Mouse (Mus musculus) cerebellum, adult 2 months (tissue): Measurements from ENCODE around the gene Ccdc183. TPM values are rescaled to one million over a fixed set of nuclear protein-coding genes. Genes with fewer than 3 reads are reported as not detected.

Experiments used
- DNase-seq, 2 experiments: peaks; one replicate each; pipeline ENCODE4 v3.0.0; 2021
- H3K27ac ChIP-seq: fragments of 200-500 bp; 2 replicates; pipeline ENCODE4 v1.5.1; 2012; ENCODE audit warnings: low read length, control low read depth, inconsistent platforms; ENCODE audit not compliant: insufficient read depth
- H3K27me3 ChIP-seq: fragments of 200-500 bp; 2 replicates; pipeline ENCODE4 v1.6.1; 2012; ENCODE audit warnings: inconsistent platforms, mild to moderate bottlenecking, low read length, moderate library complexity; ENCODE audit not compliant: control insufficient read depth, insufficient read depth
- H3K4me1 ChIP-seq: fragments of 200-500 bp; 2 replicates; pipeline ENCODE4 v1.6.1; 2011; ENCODE audit warnings: low read length; ENCODE audit not compliant: control insufficient read depth, insufficient read depth
- H3K4me3 ChIP-seq: fragments of 200-500 bp; replicated peaks from 2 replicates; pipeline ENCODE3; 2011; ENCODE audit warnings: mild to moderate bottlenecking, low read depth, low read length, control low read depth; ENCODE audit not compliant: insufficient read depth
- CTCF ChIP-seq: fragments of 200-500 bp; IDR thresholded peaks from 2 replicates; pipeline ENCODE4 v1.5.1; 2011; ENCODE audit warnings: low read depth, mild to moderate bottlenecking, control low read depth, low read length, moderate library complexity, borderline replicate concordance; ENCODE audit not compliant: insufficient read depth
- POLR2A ChIP-seq: fragments of 200-500 bp; IDR thresholded peaks from 2 replicates; pipeline ENCODE4 v1.6.1; 2011; ENCODE audit warnings: low read length, control low read depth, borderline replicate concordance; ENCODE audit not compliant: insufficient read depth
- WGBS: fragments of 180-500 bp; shearing (Covaris S2); methylation state at CpG from one replicate; pipeline ENCODE4 v1.1.7; 2018; 5-methylcytosine and 5-hydroxymethylcytosine counted together
- polyA plus RNA-seq: library from polyadenylated mRNA; depleted of rRNA; stranded (reverse); fragments of >200 nt; gene quantifications from 2 replicates; pipeline ENCODE4 v1.2.3, GENCODE M21; 2012

Ccdc183 gene
- polyA plus RNA-seq, 1 experiment = not detected

DNA sequence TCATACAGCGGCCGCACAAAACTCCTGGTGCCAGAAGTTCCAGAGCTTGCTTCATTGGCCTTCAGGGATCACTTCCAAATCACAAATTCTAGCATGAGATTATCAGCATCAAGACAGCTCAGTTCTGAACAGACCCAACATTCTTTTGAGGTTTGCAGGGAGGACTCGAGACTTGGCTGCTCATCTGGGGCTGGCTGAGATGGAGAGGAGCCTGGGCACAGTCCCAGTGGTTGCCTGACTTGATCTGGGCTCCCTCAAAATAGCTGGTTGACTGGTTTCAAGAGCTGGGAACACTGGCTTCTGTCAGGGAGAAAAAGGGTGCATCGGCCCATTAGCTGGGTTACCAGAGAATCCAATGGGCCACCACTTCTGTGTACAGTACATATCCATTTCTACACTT is 39.2 kb upstream of the Ccdc183 start:
- peak; percentile 23 to 25 for DNase-seq
- Histone ChIP-seq H3K4me1 (peaks cover 10% of the 10 kb centered on the region), H3K4me3 (no peak overlapping the region), H3K27me3 (no peaks in the 10 kb centered on the region), H3K27ac (no peak overlapping the region)
- TF ChIP-seq CTCF (no peak), POLR2A (no peak)
- WGBS = 89% methylated on average over 4 of the region's 4 CpGs

DNA sequence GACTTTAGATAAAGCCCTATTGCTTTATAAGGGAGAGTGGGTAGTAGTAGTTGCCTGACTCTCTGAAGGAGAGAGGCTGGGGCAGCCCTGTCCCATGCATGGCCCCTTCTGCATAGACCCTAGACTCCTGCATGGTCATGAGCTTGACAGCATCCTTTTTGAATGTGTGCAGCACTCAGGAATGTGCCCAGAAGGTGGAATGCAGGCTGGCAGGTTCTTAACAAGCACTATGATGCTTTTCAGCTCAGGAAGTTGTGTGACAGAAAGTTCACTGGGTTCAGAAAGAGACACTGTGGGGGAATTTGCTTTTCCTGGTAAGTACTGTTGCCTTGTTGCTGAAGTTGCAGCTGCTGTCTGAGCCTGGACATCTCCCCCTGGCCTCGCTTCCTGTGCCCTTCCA is 37.0 kb upstream of the Ccdc183 start:
- WGBS = 88% methylated on average over 1 of the region's 1 CpGs
- Histone ChIP-seq H3K4me1 (peaks cover 5% of the 10 kb centered on the region), H3K4me3 (no peak overlapping the region), H3K27ac (no peak overlapping the region), H3K27me3 (no peaks in the 10 kb centered on the region)
- no peak for DNase-seq
- TF ChIP-seq CTCF (no peak), POLR2A (no peak)

DNA sequence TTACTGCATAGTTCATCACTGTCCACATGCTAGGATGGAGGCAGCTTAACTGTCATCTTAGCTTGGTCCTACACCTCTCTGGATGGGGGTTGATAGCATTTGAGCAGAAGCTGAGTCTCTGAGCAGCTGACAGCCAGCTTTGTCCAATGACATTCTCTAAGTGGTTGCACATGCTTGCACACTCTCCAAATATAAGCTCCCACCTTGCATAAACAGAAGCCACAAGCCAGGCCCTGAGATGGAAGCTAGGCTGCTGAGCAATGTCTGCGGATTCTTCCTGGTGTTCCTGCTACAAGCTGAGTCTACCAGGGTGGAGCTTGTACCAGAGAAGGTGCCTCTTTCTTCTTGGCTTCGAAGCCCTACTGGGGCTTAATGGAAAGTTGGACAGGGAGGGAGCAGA is 35.4 kb upstream of the Ccdc183 start, which contains the start of gene Lcn8:
Gene Lcn8 (plus strand): TSS at position 219 of the 400 bp plus-strand sequence.
- H3K27ac ChIP-seq = no peak within 1 kb of the TSS
- H3K4me3 ChIP-seq = no peak within 1 kb of the TSS
- H3K4me1 ChIP-seq = peaks cover 5% of the 10 kb centered on the region
- H3K27me3 ChIP-seq = no peaks in the 10 kb centered on the region
- no peak for DNase-seq
- TF ChIP-seq POLR2A = no peak
- TF ChIP-seq CTCF = no peak
- 87% methylated on average over 2 of the region's 2 CpGs for WGBS

DNA sequence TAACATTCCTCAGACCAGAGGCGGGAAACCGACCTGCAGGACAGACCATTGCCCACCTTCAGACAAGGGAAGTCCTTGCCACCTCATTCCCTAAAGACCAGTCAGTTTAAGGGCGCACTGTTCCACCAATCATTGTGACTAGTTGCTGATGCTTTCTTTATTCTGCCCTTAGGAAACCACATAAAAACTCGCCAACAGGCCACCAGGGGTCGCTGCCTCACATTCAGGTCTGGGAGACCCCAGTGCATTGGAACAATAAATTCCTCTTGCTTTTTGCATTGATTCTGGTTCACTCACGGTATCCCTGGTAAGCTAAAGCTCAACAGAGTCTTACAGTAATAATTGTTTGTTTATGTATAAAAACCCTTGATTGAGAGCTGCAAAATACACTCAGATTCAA is 22.4 kb upstream of the Ccdc183 start:
- no peak for TF ChIP-seq POLR2A
- TF ChIP-seq CTCF = peak; percentile 45; the same call in 1 of the 2 replicates
- H3K27me3 ChIP-seq = no peaks in the 10 kb centered on the region
- 18% methylated on average over 6 of the region's 6 CpGs for WGBS
- no peak overlapping the region for H3K4me3 ChIP-seq
- no peaks in the 10 kb centered on the region for H3K4me1 ChIP-seq
- no peak overlapping the region for H3K27ac ChIP-seq
- no peak for DNase-seq

DNA sequence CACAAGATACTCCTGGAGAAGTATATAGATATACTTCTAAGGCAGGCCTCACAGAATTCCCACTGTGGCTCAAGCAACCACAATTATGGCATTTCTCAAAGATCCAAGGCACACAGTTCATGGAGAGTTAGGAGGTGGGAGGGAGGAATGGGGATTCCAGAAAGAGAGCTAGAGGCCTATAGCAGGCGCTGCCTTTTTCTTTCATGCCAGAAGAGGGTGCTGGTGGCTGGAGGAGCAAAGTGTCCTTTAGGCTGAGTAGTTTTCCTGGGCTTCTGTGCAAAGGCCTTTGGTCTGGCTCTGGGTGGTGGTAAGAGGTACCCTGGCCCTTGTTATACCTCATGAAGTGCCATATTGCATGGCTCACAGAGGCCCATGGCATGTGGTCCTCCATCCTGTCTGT is 16.6 kb upstream of the Ccdc183 start:
- H3K4me1 ChIP-seq = no peaks in the 10 kb centered on the region
- no peaks in the 10 kb centered on the region for H3K27me3 ChIP-seq
- no peak for TF ChIP-seq CTCF
- TF ChIP-seq POLR2A = no peak
- H3K27ac ChIP-seq = no peak overlapping the region
- DNase-seq = no peak
- no peak overlapping the region for H3K4me3 ChIP-seq
- 77% methylated on average over 1 of the region's 1 CpGs for WGBS

DNA sequence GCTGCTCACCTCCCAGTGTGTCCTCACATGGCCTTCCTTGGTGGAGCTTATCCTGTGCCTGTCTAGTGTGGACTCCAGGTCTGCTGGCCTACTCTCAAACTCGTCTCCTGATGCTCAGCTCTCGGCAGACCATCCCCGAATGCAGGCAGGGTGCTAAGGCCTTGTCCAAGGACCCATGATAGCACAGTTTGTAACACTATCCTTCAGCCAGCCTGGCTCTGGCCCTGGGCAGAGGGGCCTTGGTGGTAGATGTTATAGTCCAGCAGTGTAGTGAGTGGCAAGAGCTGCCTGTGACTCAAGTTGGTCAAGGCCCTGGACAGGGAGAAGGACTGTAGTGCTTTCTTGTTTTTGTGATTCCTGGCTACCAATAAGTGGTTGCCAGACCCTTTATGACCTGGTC is 16.1 kb upstream of the Ccdc183 start:
- DNase-seq = no peak
- Histone ChIP-seq H3K4me1 (no peaks in the 10 kb centered on the region), H3K27ac (no peak overlapping the region), H3K4me3 (no peak overlapping the region), H3K27me3 (no peaks in the 10 kb centered on the region)
- TF ChIP-seq POLR2A (no peak), CTCF (no peak)
- WGBS = 78% methylated on average over 3 of the region's 3 CpGs

DNA sequence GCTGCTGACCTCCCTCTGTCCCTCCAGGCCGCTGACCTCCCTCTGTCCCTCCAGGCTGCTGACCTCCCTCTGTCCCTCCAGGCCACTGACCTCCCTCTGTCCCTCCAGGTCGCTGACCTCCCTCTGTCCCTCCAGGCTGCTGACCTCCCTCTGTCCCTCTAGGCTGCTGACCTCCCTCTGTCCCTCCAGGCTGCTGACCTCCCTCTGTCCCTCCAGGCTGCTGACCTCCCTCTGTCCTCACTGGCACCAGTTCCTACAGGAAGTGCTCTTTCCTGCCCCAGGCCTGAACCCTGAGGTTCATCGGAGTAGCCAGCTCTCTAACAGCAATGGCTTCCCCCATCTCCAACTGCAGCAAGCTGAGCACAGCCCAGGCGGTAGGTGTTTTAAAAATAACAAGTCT is 11.3 kb upstream of the Ccdc183 start:
- Histone ChIP-seq H3K27ac (no peak overlapping the region), H3K4me3 (no peak overlapping the region), H3K4me1 (no peaks in the 10 kb centered on the region), H3K27me3 (no peaks in the 10 kb centered on the region)
- WGBS = 62% methylated on average over 4 of the region's 4 CpGs
- DNase-seq = no peak
- TF ChIP-seq POLR2A (no peak), CTCF (no peak)

DNA sequence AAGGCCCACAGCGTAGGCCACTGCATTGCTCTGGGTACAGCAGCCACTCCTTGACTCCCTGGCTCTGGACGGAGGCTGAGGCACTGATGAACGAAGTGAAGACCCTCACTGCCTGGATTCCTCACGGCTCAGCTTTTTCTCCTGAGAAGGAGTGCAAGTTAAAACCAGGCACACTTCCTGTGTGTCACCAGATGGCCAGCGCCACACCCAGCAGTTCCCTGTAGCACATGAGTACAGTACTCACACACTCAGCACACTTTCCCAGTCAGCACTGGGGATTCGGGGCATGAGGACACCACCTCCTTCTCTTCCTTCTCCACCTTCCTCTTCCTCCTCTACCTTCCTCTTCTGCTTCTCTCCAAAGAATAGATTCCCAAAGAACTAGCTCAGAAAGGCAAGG is 10.3 kb upstream of the Ccdc183 start, which contains the start of gene Fcna:
Gene Fcna (minus strand): TSS at position 220 of the 400 bp plus-strand sequence.
- H3K4me1 ChIP-seq = no peaks in the 10 kb centered on the region
- 84% methylated on average over 6 of the region's 6 CpGs for WGBS
- TF ChIP-seq CTCF = no peak
- no peak for TF ChIP-seq POLR2A
- no peaks in the 10 kb centered on the region for H3K27me3 ChIP-seq
- no peak within 1 kb of the TSS for H3K4me3 ChIP-seq
- DNase-seq = no peak
- H3K27ac ChIP-seq = no peak within 1 kb of the TSS

DNA sequence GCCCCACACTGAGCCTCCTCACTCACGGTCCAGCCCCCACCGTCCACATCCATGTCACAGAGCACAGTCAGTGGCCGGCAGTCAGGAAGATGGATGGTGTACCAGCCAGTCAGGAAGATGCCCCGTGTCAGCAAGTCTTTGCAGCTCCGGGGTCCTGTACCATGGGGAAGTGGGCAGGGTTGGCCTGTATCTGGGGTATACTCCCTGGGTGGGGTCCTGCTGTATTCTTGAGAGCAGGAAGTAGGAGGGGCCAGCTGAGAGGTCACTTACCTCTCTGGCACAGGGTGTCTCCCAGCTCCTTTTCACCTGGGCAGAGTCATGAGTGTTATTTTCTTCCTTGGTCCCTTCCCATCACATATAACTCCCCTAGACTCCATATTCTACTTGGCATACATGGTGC is 8.5 kb upstream of the Ccdc183 start:
- peaks cover 2% of the 10 kb centered on the region; the same call in 1 of the 2 replicates for H3K4me1 ChIP-seq
- no peak for DNase-seq
- TF ChIP-seq POLR2A = no peak
- no peak for TF ChIP-seq CTCF
- no peak overlapping the region for H3K4me3 ChIP-seq
- H3K27me3 ChIP-seq = no peaks in the 10 kb centered on the region
- 70% methylated on average over 5 of the region's 5 CpGs for WGBS
- H3K27ac ChIP-seq = no peak overlapping the region
